Mouse (Mus musculus) midbrain, embryonic 14.5 days (tissue): ENCODE measurements around the gene Fam8a1. TPM values are rescaled to one million over a fixed set of nuclear protein-coding genes. Genes with fewer than 3 reads are reported as not detected.

Experiments used
- ATAC-seq: fragments of 200-750 bp; cut with Nextera tagmentation; 2 replicates; pipeline ENCODE4 v1.8.0; 2017; ENCODE audit warnings: moderate number of reproducible peaks, moderate library complexity; ENCODE audit not compliant: low FRiP score, low TSS enrichment
- DNase-seq: peaks from one replicate; pipeline ENCODE4 v3.0.0-alpha.2; 2015
- H3K27ac ChIP-seq: fragments of 300-500 bp; sonication (generic); replicated peaks from 2 replicates; pipeline ENCODE4 v1.5.1; 2014; ENCODE audit warnings: mild to moderate bottlenecking, low read depth, low read length, moderate library complexity
- H3K27me3 ChIP-seq: fragments of 300-500 bp; sonication (generic); 2 replicates; pipeline ENCODE4 v1.6.1; 2014; ENCODE audit warnings: low read length, control low read depth, mixed read lengths; ENCODE audit not compliant: control insufficient read depth, insufficient read depth
- H3K36me3 ChIP-seq: fragments of 300-500 bp; sonication (generic); 2 replicates; pipeline ENCODE4 v1.6.1; 2014; ENCODE audit warnings: low read length, control low read depth; ENCODE audit not compliant: control insufficient read depth, insufficient read depth
- H3K4me1 ChIP-seq: fragments of 300-500 bp; sonication (generic); 2 replicates; pipeline ENCODE4 v1.6.1; 2014; ENCODE audit warnings: mild to moderate bottlenecking, antibody characterized with exemption, low read length, control low read depth; ENCODE audit not compliant: control insufficient read depth, insufficient read depth
- H3K4me2 ChIP-seq: fragments of 300-500 bp; sonication (generic); 2 replicates; pipeline ENCODE4 v1.6.1; 2014; ENCODE audit warnings: mild to moderate bottlenecking, low read length, moderate library complexity
- H3K4me3 ChIP-seq: fragments of 300-500 bp; sonication (generic); replicated peaks from 2 replicates; pipeline ENCODE4 v1.5.1; 2014; ENCODE audit warnings: low read depth, low read length
- H3K9ac ChIP-seq: fragments of 300-500 bp; sonication (generic); replicated peaks from 2 replicates; pipeline ENCODE4 v1.6.1; 2014; ENCODE audit warnings: mild to moderate bottlenecking, low read length, moderate library complexity
- H3K9me3 ChIP-seq: fragments of 300-500 bp; sonication (generic); 2 replicates; pipeline ENCODE4 v1.6.1; 2016; ENCODE audit warnings: low read length, control low read depth, mixed read lengths; ENCODE audit not compliant: control insufficient read depth
- WGBS: fragments of 180-500 bp; shearing (Covaris S2); extraction: QIAGEN DNeasy Blood & Tissue Kit; methylation state at CpG from one replicate; pipeline ENCODE4 v1.1.7; 2014; 5-methylcytosine and 5-hydroxymethylcytosine counted together
- polyA plus RNA-seq: library from polyadenylated mRNA; unstranded; fragments of >200 nt; fragmentation: Nextera tagmentation; extraction: Ambion mirVana; gene quantifications from 2 replicates; pipeline ENCODE4 v1.2.1, GENCODE M21; 2014

The Fam8a1 gene
- polyA plus RNA-seq, 1 experiment from 2014 or later = 19.2 TPM

- no peak overlapping the region for H3K27ac ChIP-seq
- peaks cover 12% of the 10 kb centered on the region for H3K4me1 ChIP-seq
- H3K27me3 ChIP-seq = no peaks in the 10 kb centered on the region
- H3K9ac ChIP-seq = no peak overlapping the region
- no peak for ATAC-seq
- no peaks in the 10 kb centered on the region for H3K9me3 ChIP-seq
- H3K4me2 ChIP-seq = no peak overlapping the region
- H3K36me3 ChIP-seq = 0 out of 2 replicates have a peak, but pooled peaks cover 5% of the 10 kb centered on the region
- no peak overlapping the region for H3K4me3 ChIP-seq
- DNase-seq = no peak
These were observed 51.7 kb downstream of the Fam8a1 start for GRCm38 (mm10) chr13:46721009-46721408.

GRCm38 (mm10) chr13:46724371-46724770 is 55.0 kb downstream of the Fam8a1 start:
- Histone ChIP-seq H3K4me1 (peaks cover 17% of the 10 kb centered on the region), H3K27me3 (no peaks in the 10 kb centered on the region), H3K9me3 (no peaks in the 10 kb centered on the region), H3K36me3 (no peaks in the 10 kb centered on the region), H3K27ac (no peak overlapping the region), H3K4me3 (no peak overlapping the region), H3K4me2 (peak overlapping the region; percentile 83), H3K9ac (no peak overlapping the region)
- ATAC-seq (no peak), DNase-seq (no peak)

GRCm38 (mm10) chr13:46725227-46725626 is 55.9 kb downstream of the Fam8a1 start:
- peak overlapping the region; percentile 83 for H3K4me2 ChIP-seq
- no peaks in the 10 kb centered on the region for H3K27me3 ChIP-seq
- 0 out of 2 replicates have a peak overlapping the region, but pooled peaks have one; percentile 12 for H3K4me3 ChIP-seq
- H3K9me3 ChIP-seq = no peaks in the 10 kb centered on the region
- no peaks in the 10 kb centered on the region for H3K36me3 ChIP-seq
- H3K9ac ChIP-seq = no peak overlapping the region
- 23% methylated on average over 2 of the region's 2 CpGs for WGBS
- ATAC-seq (no peak), DNase-seq (no peak)
- H3K27ac ChIP-seq = no peak overlapping the region
- peaks cover 17% of the 10 kb centered on the region for H3K4me1 ChIP-seq

GRCm38 (mm10) chr13:46726288-46727037 is 57.1 kb downstream of the Fam8a1 start:
- Histone ChIP-seq H3K4me2 (peak overlapping the region; percentile 83), H3K27ac (peak overlapping the region; percentile 96; the same call in 1 of the 2 replicates), H3K27me3 (no peaks in the 10 kb centered on the region), H3K36me3 (no peaks in the 10 kb centered on the region), H3K4me1 (peaks cover 17% of the 10 kb centered on the region), H3K9me3 (no peaks in the 10 kb centered on the region), H3K4me3 (peak overlapping the region; percentile 98), H3K9ac (peak overlapping the region; percentile 86)
- DNase-seq = peak; percentile 54
- 2% methylated on average over 30 of the region's 30 CpGs for WGBS
- no peak for ATAC-seq

- under 1% methylated on average over 65 of the region's 85 CpGs for WGBS
These were observed 57.9 kb downstream of the Fam8a1 start for GRCm38 (mm10) chr13:46727038-46727836.

More at GRCm38 (mm10) chr13:46727038-46727836, 57.9 kb downstream of the Fam8a1 start:
- peaks cover 17% of the 10 kb centered on the region for H3K4me1 ChIP-seq
- H3K27me3 ChIP-seq = no peaks in the 10 kb centered on the region
- no peaks in the 10 kb centered on the region for H3K9me3 ChIP-seq
- H3K27ac ChIP-seq = peak overlapping the region; percentile 96
- ATAC-seq (peak; percentile 89), DNase-seq (peak; percentile 58)
- H3K36me3 ChIP-seq = no peaks in the 10 kb centered on the region
- H3K4me2 ChIP-seq = peak overlapping the region; percentile 83
- H3K4me3 ChIP-seq = peak overlapping the region; percentile 98
- H3K9ac ChIP-seq = peak overlapping the region; percentile 86

Other genes starting within 250 kb of the Fam8a1 start
- gene Cap2, start 167.7 kb upstream of the Fam8a1 start, polyA plus RNA-seq = 6.6 and 8.4 TPM in 2 replicates
- 30.2 and 30.4 TPM in 2 replicates for gene Nup153, start 58.4 kb downstream of the Fam8a1 start, polyA plus RNA-seq